Mouse (Mus musculus) gastrocnemius, adult 2 months (tissue): ENCODE results near the gene Zfp874a. TPM values are rescaled to one million over a fixed set of nuclear protein-coding genes. Genes with fewer than 3 reads are reported as not detected.
A peak's percentile ranks its signal among the peaks of the same experiment; 100 is the strongest.
"Not testable (repeated sequence)": the region's sequence is repeated elsewhere in the genome, so short reads cannot be mapped to it uniquely, and the experiment has no call there.

Experiments
- DNase-seq: peaks from one replicate; pipeline ENCODE4 v3.0.0; 2022
- H3K27ac ChIP-seq: fragments of 200-600 bp; 2 replicates; pipeline ENCODE4 v1.8.1; 2022; ENCODE audit warnings: mild to moderate bottlenecking
- H3K4me3 ChIP-seq: fragments of 200-600 bp; 2 replicates; pipeline ENCODE4 v1.8.1; 2022; ENCODE audit warnings: mild to moderate bottlenecking, moderate library complexity
- CTCF ChIP-seq: fragments of 200-600 bp; IDR thresholded peaks from 2 replicates; pipeline ENCODE4 v1.8.1; 2022; ENCODE audit warnings: antibody characterized with exemption, mild to moderate bottlenecking, moderate library complexity
- intact Hi-C: fragments of 180-260 bp; cut with DNase I; formaldehyde crosslinking; loops from one replicate; pipeline ENCODE4 v1.15.1; 2025
- total RNA-seq, 2 experiments: library from RNA; stranded (reverse); gene quantifications; 2 replicates each; pipeline ENCODE4 v1.2.3; 2021

Zfp874a gene
- total RNA-seq, 2 experiments from 2014 or later: 6.5 to 8.3 TPM

- peak within 1 kb of the TSS; percentile 73 for H3K4me3 ChIP-seq
- intact Hi-C loops: no loop called here
- TF ChIP-seq CTCF: no peak
- no peak for DNase-seq
- H3K27ac ChIP-seq: peak within 1 kb of the TSS; percentile 24; the same call in 1 of the 2 replicates
These were observed 30.1 kb downstream of the Zfp874a start, which contains the start of gene Zfp459 for GRCm38 (mm10) chr13:67421207-67421857. Zfp459 (minus strand) TSS chr13:67421418.

- Histone ChIP-seq H3K4me3 (peak overlapping the region; percentile 73), H3K27ac (no peak overlapping the region)
- intact Hi-C loops: no loop called here
- TF ChIP-seq CTCF: no peak
- no peak for DNase-seq
These were observed 30.7 kb downstream of the Zfp874a start for GRCm38 (mm10) chr13:67420558-67421206.

GRCm38 (mm10) chr13:67416811-67417210 lies 34.6 kb downstream of the Zfp874a start:
- no peak overlapping the region for H3K4me3 ChIP-seq
- intact Hi-C loops: no loop called here
- no peak overlapping the region for H3K27ac ChIP-seq
- DNase-seq: no peak
- TF ChIP-seq CTCF: no peak

- Histone ChIP-seq H3K4me3 (no peak overlapping the region), H3K27ac (no peak overlapping the region)
- no peak for TF ChIP-seq CTCF
- no peak for DNase-seq
- intact Hi-C loops: no loop called here
These were observed 35.7 kb downstream of the Zfp874a start for GRCm38 (mm10) chr13:67415759-67416158.

GRCm38 (mm10) chr13:67413634-67414033 lies 37.8 kb downstream of the Zfp874a start:
- DNase-seq, H3K4me3 ChIP-seq, intact Hi-C loops, H3K27ac ChIP-seq: not testable (repeated sequence)
- TF ChIP-seq CTCF: peak; percentile 24; the same call in 1 of the 2 replicates

GRCm38 (mm10) chr13:67399183-67399903 lies 52.1 kb downstream of the Zfp874a start, which contains the start of gene Zfp429:
Zfp429 (minus strand) TSS chr13:67399819.
- Histone ChIP-seq H3K4me3 (peak within 1 kb of the TSS; percentile 84), H3K27ac (peak within 1 kb of the TSS; percentile 77)
- DNase-seq: peak; percentile 76
- intact Hi-C loops: loop anchor here (10.0 kb wide), 1 partner anchor 225 kb away; the partner anchor contains the start of gene Rsl1

- intact Hi-C loops, DNase-seq, H3K27ac ChIP-seq: not testable (repeated sequence)
These were observed 75.2 kb downstream of the Zfp874a start for GRCm38 (mm10) chr13:67376255-67376654.

GRCm38 (mm10) chr13:67375050-67375911 lies 76.1 kb downstream of the Zfp874a start, which contains the start of the genes Gm28041 and Zfp456:
Gm28041 (minus strand) TSS chr13:67375733.
Zfp456 (minus strand) TSS chr13:67375810.
- Histone ChIP-seq H3K27ac (peak within 1 kb of the TSS; percentile 65), H3K4me3 (peak within 1 kb of the TSS; percentile 73)
- intact Hi-C loops: not testable (repeated sequence)
- peak; percentile 61 for DNase-seq

More at GRCm38 (mm10) chr13:67376255-67376654, 75.2 kb downstream of the Zfp874a start:
- H3K4me3 ChIP-seq: not testable (repeated sequence)

Other genes starting within 250 kb of the Zfp874a start
- gene Zfp458, start 173.2 kb downstream of the Zfp874a start, total RNA-seq: 1 to 10 TPM; 1.3 to 1.5 TPM
- gene Zfp457, start 145.1 kb downstream of the Zfp874a start, total RNA-seq: 1 to 10 TPM; 4.0 to 4.4 TPM
- 1 to 10 TPM; 1.5 to 1.6 TPM for gene Zfp595, start 119.1 kb downstream of the Zfp874a start, total RNA-seq
- gene Gm28044, start 91.1 kb downstream of the Zfp874a start, total RNA-seq: 1 to 10 TPM; 1.2 to 1.6 TPM
- gene Zfp953, start 91.0 kb downstream of the Zfp874a start, total RNA-seq: 1 to 10 TPM; 1.1 to 1.2 TPM
- gene Gm28041, start 75.9 kb downstream of the Zfp874a start, total RNA-seq: not detected
- gene Zfp456, start 75.8 kb downstream of the Zfp874a start, total RNA-seq: under 1 TPM; 0.20 to 0.53 TPM
- 1 to 10 TPM; 1.0 to 1.7 TPM for gene Zfp429, start 51.8 kb downstream of the Zfp874a start, total RNA-seq
- 1 to 10 TPM in 1 of 2 experiments, under 1 TPM in 1; 0.92 to 1.2 TPM for gene Zfp459, start 30.2 kb downstream of the Zfp874a start, total RNA-seq
- 10 to 100 TPM; 13.4 to 13.8 TPM for gene Zfp874b, start 32.6 kb upstream of the Zfp874a start, total RNA-seq
- gene Zfp58, start 48.9 kb upstream of the Zfp874a start, total RNA-seq: 1 to 10 TPM; 4.2 to 4.8 TPM
- gene Gm26965, start 74.5 kb upstream of the Zfp874a start, total RNA-seq: under 1 TPM in 1 of 2 experiments, not detected in 1; 0.20 TPM
- 1 to 10 TPM; 3.5 to 5.2 TPM for gene Zfp87, start 74.6 kb upstream of the Zfp874a start, total RNA-seq
- gene Zfp748, start 102.2 kb upstream of the Zfp874a start, total RNA-seq: 1 to 10 TPM; 2.3 TPM
- 1 to 10 TPM; 2.4 to 3.4 TPM for gene Zfp729b, start 158.1 kb upstream of the Zfp874a start, total RNA-seq
- gene Gm49345, start 186.1 kb upstream of the Zfp874a start, total RNA-seq: 1 to 10 TPM in 1 of 2 experiments, under 1 TPM in 1; 0.13 to 1.6 TPM
- gene Zfp729a, start 186.2 kb upstream of the Zfp874a start, total RNA-seq: 1 to 10 TPM; 3.6 to 3.7 TPM
- 1 to 10 TPM; 2.3 to 3.5 TPM for gene Zfp738, start 235.4 kb upstream of the Zfp874a start, total RNA-seq